Mouse (Mus musculus) cerebellum, adult 8-10 months (tissue): ENCODE data around the gene Gli1.

ENCODE experiments used
- DNase-seq: peaks from one replicate; pipeline ENCODE4 v3.0.0; 2022

The Gli1 gene

GRCm38 (mm10) chr10:127343029-127343428, 1.3 kb upstream of the Gli1 start:
- DNase-seq, result no peak

DNA sequence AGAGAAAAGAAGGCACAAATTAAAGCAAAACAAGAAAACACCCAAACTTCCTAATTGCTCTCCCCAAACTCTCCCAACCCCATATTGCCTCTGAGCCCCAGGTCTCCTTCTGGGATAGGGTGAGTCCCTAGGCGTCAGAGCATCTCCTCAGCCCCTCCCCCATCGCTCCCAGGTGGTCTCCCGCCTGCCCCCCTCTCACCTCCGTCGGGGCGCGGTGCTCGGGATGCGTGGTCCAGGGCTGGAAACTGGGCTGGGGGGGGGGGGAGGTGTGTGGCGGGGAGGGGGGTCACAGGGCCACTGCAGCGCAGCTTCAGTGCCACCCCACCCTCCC, 449 bp downstream of the Gli1 start:
- no peak for DNase-seq

GRCm38 (mm10) chr10:127340577-127341359, 1.0 kb downstream of the Gli1 start:
- no peak for DNase-seq

GRCm38 (mm10) chr10:127339683-127340576, 1.8 kb downstream of the Gli1 start:
- DNase-seq, result no peak

- DNase-seq, result peak; percentile 88
These were observed 2.7 kb downstream of the Gli1 start for GRCm38 (mm10) chr10:127338930-127339682.

DNA sequence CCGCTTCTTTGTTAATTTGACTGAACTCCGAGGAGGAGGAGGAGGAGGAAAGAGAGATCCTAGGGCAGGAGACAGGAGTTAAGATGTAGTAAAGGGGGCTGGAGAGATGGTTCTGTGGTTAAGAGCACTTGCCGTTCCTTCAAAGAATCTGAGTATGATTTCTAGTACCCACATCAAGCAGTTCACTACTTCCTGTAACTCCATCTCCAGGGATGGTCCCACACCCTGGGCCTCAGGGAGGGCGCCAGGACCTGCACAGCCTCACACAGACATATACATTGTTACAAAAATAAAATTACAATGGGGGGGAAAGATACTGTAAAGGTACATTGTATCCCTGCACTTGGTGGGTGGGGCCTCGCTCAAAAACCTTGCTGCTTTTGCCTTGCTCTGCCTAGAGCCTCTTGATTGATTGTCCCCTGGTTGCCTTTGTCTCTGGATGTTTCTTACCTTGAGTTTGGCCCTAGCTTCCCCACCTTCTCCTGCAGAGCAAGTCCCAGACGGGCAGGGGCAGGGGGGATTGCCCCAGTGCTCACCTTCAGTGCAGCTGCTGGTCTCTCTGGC, 4.2 kb downstream of the Gli1 start:
- no peak for DNase-seq

DNA sequence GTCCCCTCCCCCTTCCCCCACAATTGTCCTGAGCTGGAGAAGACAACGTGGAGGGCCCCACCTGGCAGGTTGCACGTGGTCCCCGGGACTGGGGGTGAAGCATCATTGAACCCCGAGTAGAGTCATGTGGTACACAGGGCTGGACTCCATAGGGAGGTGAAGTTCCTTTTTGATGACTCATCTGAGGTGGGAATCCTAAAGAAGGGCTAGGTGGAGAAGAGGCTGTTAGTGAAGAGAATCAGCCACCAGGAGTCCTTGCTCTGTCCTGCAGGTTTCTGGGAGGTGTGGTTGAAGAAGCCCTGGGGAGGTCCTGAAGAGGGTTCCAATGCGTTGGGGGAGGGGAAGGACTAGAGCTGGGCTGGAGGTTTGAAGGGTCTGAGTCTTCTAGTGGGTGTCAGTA, 4.8 kb downstream of the Gli1 start:
- no peak for DNase-seq

DNA sequence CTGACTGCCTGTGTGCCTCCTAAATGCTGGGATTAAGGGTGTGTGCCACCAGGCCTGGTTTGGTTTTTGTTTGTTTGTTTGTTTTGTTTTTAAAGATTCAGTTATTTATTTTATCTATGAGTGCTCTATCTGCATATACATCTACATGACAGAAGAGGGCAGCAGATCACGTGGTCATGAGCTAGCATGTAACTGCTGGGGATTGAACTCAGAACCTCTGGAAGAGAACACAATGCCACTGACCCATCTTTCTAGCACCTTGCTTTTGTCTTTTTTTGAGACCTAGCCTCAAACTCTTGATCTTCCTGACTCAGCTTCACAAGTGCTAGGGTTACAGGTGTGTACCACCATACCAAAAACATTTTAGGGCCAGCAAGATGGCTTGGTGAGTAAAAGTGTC, 6.5 kb downstream of the Gli1 start:
- DNase-seq, result no peak

DNA sequence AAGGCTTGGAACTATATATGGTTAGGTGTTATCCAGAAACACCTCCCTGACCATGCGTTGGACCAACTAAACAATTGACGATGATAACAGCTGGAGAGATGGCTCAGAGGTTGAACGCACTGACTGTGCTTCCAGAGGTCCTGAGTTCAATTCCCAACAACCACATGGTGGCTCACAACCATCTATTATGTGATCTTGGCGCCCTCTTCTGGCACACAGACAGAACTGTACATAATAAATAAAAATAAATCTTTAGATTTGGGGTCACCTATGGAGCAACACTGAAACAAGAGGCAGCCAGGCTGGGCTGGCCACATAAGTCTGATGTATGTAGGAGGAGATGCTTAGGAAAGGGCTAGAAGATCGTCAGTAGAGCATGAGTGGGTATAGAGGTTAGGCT, 8.6 kb downstream of the Gli1 start:
- no peak for DNase-seq

- no peak for DNase-seq
These were observed 9.4 kb downstream of the Gli1 start for GRCm38 (mm10) chr10:127332211-127332874.

DNA sequence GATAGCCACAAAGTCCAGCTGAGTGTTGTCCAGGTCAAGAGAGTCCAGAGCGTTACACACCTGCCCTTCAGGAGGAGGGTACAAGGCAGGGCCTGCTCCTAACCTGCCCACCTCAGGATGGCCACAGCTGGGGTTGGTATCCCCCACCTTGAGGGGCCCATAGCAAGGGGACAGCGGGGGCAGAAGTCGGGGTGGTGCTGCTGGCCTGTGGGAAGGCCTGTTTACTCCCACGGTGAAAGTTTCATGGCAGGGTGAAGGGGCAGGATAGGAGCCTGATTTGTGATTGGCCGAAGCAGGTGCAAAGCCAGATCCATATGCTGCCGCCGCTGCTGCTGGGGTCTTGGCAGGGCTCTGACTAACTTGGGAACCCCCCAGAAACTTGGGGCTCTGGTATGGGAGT, 11.6 kb downstream of the Gli1 start:
- no peak for DNase-seq

DNA sequence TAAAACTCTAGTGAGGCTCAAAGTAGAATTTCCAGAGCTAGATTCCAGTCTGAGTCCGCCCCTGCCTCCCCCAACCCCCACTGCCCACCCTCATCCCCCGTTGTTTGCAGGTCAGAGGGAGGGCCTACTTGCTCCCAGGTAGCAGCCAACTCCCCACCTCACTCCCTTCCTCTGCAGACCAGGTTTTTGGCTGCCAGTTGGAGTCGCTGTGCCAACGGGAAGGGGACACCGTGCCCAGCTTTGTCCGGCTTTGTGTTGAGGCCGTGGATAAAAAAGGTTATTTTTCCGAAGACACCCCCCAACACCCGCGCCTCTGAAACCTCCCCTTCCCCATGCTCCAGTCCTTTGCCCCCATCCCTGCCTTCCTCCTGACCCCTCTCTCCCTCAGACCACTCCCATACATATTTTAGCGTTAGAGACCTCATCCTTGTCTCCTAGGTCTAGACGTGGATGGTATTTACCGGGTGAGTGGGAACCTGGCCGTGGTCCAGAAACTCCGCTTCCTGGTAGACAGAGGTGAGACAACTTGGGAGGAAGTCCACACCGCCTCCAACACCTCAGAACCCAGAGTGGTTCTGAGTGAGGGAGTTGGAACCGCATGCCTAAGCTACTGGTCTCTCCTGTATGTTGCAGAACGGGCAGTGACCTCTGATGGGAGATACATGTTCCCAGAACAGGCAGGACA, 14.2 kb downstream of the Gli1 start:
- DNase-seq, result no peak

DNA sequence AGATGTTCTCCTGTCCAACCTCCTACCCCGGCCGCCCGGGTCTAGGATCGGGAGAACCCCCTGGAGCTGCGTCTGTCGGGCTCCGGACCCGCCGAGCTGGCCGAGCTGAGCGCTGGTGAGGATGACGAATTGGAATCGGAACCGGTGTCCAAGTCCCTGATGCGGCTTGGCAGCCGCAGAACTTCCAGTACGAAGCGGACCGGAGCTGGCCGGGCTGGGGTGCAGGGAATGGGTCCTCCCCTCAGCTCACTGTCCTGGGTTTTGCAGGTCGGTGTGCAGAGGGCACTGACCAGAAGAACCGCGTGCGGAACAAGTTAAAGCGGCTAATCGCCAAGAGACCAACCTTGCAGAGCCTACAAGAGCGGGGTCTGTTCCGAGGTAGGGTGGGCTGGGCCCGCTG, 14.9 kb downstream of the Gli1 start:
- no peak for DNase-seq

DNA sequence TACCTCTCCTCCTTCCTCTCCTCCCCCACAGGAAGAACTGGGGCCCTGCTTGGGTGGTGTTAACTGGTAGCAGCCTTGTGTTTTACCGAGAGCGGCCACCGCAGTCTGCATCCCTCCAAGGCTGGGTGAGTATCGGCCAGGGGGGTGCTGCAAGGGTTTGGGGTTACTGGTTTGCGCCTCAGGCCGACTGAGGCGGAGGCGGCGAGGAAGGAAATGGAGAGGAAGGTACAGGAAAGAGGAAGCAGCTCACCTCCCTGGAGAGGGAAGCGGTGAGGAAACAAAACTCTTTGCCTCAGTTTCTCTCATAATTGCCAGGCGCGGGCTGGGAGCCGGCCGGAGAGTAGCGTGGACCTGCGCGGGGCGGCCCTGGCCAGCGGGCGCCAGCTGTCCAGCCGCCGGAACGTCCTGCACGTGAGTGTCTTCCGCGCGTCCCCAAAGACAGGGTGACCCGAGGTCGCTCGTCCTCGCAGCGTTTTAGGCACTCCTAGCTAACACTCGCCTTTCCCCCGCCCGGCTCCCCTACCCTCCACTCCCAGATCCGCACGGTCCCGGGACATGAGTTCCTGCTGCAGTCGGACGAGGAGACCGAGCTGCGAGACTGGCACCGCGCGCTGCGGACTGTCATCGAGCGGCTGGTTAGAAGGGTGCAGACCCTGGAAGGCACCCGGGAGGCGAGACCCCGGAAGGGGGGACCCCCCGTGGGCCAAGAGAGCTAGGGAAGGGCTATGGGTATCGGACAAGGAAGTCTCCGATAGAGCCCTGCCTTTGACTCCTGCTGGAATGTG, 15.6 kb downstream of the Gli1 start:
- no peak for DNase-seq

DNA sequence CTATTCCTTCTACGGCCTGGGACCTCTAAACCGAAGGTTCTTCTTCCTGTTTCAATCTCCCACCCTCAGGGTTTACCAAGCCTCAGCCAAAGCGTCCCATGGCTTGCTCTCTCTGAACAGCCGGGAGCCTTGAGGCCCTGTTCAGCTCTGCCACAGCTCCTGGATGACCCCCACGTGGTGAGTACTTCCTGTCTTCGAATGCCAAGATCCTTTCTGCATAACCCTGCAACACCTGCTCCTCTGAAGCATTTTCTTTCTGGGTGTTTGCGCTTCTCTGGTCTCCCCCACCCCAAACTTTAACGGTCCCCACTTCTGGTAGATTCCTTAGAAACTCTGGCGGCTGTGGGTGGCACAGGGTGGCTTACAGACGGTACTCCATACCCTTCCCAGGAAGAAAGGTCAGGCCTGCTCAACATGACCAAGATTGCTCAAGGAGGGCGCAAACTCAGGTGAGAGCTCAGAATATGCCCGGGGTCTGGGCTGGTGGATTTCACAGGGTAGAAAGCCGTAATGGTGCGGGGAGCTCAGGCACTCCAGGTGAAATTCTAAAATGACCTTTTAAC, 16.2 kb downstream of the Gli1 start:
- DNase-seq, result no peak

DNA sequence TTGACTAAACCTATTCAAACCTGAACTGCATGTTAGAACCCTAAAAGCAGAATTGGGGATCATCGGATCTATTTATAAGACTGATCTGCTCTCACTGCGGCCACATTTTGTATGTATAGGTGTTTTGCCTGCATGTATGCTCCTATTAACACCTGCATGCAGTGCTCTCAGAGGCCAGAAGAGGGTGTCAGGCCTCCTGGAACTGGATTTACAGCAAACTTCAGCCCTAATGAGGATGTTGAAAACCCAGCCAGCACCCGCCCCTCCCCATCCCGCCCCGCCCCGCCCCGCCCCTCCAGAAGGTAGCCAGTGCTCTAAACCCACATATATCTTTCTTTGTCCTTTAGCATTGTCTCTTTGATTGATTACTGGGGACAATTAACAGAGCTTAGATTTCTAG, 17.3 kb downstream of the Gli1 start:
- DNase-seq, result no peak

GRCm38 (mm10) chr10:127323131-127323855, 18.5 kb downstream of the Gli1 start:
- DNase-seq, result no peak

GRCm38 (mm10) chr10:127322669-127323068, 19.1 kb downstream of the Gli1 start:
- DNase-seq, result no peak

DNA sequence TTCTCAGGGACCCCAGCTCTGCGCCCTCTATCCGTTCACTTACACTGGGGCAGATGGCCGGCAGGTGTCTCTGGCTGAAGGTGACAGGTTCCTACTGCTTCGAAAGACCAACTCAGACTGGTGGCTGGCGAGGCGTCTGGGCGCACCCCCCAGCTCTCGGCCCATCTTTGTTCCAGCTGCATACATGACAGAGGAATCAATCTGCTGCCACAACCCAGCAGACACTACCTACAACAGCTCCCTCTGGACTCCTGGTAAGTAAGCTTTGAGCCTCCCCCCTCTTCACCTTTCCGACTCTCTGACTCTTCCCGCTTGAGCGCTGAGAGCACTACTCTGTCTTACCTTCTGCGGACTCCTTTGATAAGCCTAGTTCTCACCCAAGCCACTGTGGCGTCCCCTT, 19.6 kb downstream of the Gli1 start:
- no peak for DNase-seq

- DNase-seq, result no peak
These were observed 20.2 kb downstream of the Gli1 start, which contains the start of gene Arhgap9 for GRCm38 (mm10) chr10:127321621-127322020. TSS of gene Arhgap9 (plus strand) at chr10:127321964.
